In genomic region chr1:58339901-58340300, GRCm38 (mm10) we compare ENCODE assay signal across 12 mouse cellular contexts.
"Had no signal": no experiment of that assay in that cellular context is flagged by ENCODE, and none has a peak within 500 bp of the region (broad histone marks: within the 10 kb centered on the region; RNA-seq: fewer than 3 reads in every experiment).

No protein-coding gene starts in this region.

- DNase-seq: kidney, postnatal 25 days; lung, embryonic 14.5 days; lung, postnatal 10 days; lung, postnatal 4 days; thymus, postnatal 14 days had no signal

- H3K27me3 ChIP-seq: limb, embryonic 13.5 days; liver, embryonic 12.5 days; neural tube, embryonic 15.5 days had no signal

- H3K27ac ChIP-seq: left cerebral cortex, adult 2 months; limb, embryonic 13.5 days; liver, embryonic 12.5 days; midbrain, embryonic 10.5 days; neural tube, embryonic 15.5 days; stomach, postnatal 0 days had no signal

- H3K9me3 ChIP-seq: limb, embryonic 13.5 days; midbrain, embryonic 10.5 days; neural tube, embryonic 15.5 days had no signal

- H3K4me3 ChIP-seq: left cerebral cortex, adult 2 months; limb, embryonic 13.5 days; liver, embryonic 12.5 days; midbrain, embryonic 10.5 days; myocyte; neural tube, embryonic 15.5 days had no signal

- H3K4me2 ChIP-seq: limb, embryonic 13.5 days; liver, embryonic 12.5 days; lung, embryonic 14.5 days; neural tube, embryonic 15.5 days had no signal

- ATAC-seq: liver, embryonic 12.5 days had no signal

- H3K36me3 ChIP-seq: limb, embryonic 13.5 days; liver, embryonic 12.5 days; midbrain, embryonic 10.5 days; neural tube, embryonic 15.5 days had no signal

- H3K9ac ChIP-seq: limb, embryonic 13.5 days; liver, embryonic 12.5 days; lung, embryonic 14.5 days; neural tube, embryonic 15.5 days had no signal

- H3K4me1 ChIP-seq: liver, embryonic 12.5 days; midbrain, embryonic 10.5 days; neural tube, embryonic 15.5 days had no signal
